Mouse (Mus musculus): ENCODE data around the gene Tm6sf2.

- TF ChIP-seq CTCF (IDR thresholded peaks at IDR 0.05; ENCODE audit: control insufficient read depth, insufficient read depth, insufficient read length) (no peak), MYOG (IDR thresholded peaks at IDR 0.05; ENCODE audit: control insufficient read depth, extremely low read depth, insufficient read length) (no peak), MAX (IDR thresholded peaks at IDR 0.05) (no peak), FOSL1 (IDR thresholded peaks at IDR 0.05; ENCODE audit: insufficient read depth, low read length, poor library complexity, severe bottlenecking) (no peak), USF1 (IDR thresholded peaks at IDR 0.05; ENCODE audit: low read depth) (no peak), MYOD1 (IDR thresholded peaks at IDR 0.05; ENCODE audit: control insufficient read depth, insufficient read length, low read depth) (no peak)
Measured at GRCm38 (mm10) chr8:70110451-70110850, 37.7 kb downstream of the Tm6sf2 start.

Measured in C2C12 (cell line).